Mouse (Mus musculus): Measurements from ENCODE around the gene Kmt5c.

The Kmt5c gene

DNA sequence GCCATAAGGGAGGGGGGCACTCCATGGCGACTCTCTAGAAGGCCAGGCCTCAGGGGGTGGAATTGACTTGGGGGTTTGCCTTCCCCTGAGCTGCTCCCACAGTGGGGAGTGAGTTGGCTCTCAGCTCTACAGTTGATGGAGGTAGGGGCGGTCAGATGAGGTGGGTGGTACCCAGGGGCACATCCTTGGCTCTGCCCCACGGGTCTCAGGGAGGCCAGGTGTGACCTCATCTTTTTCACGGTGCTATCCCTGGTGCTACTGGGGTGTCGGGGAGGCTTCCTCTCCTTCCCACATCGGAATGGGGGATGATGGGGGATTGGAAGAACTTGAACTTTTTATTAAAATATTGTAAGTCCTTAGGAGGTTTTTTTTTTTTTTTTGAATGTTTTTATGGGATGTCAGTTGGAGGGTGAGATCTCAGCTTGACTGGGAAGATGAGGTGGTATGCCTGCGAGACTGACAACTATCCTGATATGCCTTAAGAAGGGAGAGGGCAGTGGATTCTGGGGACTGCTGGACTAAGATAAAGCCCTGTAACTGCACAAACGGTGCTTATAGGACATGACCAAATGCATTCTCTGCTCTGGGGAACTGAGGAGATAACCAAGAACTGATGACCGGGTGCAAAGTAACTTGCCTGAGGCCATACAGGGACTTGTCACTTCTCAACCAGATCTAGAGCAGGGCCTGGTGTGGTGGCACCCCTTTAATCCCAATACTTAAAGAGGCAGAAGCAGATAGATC lies 7.4 kb downstream of the Kmt5c start:
- DNase-seq, result no peak

DNA sequence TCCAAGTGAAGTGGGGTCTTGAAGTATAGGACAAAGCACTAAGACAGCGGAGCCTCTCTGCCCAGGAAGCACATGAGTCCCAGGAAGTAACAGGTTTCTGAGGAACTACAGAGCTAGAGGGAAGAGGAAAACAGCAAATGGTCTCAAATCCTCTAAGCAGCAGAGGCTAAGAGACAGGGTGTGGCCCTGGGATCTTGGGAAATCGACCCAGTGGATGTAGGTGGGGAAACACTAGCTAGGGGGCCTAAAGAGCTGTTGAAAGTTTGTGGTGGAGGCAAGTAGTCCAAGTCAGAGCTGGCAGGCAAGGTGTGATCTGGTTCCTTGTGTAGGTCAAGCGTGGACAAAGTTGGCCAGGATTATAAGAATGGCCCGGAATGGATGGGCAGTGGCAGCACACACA lies 8.4 kb downstream of the Kmt5c start:
- no peak for DNase-seq

DNA sequence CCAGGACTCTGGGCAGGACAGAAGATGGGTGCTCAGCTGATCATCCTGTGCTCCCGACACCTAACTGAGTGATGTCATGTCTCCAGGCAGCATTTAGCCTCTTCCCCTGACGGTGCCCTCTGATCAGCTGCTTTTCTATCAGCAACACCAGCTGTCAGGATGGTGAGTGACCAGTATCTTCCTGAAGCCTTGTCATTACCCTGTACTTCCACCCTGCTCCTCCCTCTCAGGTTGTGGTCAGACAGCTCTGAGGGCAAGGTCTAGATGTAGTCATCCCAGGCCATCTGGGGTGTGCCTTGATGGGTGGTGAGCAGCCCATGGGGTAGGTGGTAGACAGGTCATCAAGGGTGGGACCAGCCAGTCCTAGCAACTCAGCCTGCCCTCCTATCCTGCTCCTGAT lies 9.3 kb downstream of the Kmt5c start:
- DNase-seq, result no peak

DNA sequence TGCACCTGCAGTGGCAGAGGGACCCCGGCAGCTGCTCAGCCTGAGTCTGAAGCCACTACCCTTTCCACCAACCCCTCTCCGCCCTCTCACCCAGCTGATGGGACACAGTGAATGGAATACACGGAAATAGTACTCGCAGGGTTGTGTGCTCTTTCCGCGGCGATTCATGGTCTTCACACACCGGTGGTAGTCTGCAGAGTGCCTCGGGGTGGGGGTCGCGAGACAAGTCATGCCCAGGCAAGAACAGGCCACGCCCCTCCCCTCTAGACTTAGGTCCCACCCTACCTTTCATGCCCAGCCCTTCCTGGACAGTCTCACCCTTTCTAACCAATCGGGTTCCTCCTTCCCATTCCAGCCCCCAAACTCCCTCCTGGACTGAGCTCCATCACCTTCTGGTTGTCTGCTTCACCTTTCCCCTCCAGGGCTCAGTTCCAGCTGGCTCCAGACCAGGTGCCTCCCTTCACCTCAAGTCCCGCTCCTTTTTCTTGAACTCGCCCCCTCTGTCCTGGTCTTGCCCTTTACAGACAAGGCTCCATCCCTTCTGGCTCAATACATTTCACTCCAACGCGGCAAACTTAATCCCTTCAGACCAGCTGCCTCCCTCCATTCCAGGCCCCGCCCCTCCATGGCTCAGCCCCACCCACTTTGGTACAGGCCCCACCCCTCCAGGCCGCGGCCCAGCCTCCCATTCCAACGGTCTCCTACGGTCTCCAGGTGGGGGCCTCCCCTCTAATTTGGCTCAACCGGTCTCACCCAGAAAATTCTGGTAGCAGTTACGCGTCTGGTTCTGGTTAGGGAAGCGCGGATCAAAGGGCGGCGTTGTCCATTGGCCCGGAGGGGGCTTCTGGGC lies 12.3 kb downstream of the Kmt5c start:
- no peak for DNase-seq

DNA sequence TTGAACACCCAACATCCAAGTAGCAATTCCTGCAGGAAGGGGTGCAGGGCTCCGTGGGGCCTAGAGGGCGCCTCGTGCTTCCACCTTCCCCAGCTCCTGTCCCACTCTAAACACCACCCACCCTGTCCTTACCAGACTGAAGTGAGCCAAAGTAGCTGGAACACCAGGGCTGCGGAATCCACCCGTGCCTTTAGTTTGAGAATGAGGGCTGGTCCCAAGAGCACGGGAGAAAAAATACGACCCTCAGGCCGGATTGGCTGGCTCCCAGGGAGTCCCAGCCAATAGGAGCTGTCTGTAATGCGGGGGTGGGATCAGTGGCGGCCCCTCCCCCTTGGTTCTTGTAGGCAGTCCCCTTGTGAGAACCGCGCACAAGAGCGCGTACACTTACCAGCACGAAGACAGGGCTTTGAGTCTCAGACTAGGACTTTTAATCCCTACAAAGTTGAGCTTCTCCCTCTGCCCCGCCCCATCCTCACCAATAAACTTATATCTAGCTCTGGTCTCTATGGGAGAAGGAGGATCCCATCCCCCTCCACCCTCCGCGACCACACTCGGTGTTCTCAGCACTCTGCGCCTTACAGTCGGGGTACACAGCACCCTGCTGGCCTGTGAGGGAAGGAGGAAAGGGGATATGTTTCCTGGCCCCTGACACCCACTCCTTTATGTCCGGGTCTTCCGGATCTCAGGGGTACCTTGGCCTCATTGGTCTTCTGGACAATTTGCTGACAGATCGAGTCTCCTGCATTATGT lies 13.1 kb downstream of the Kmt5c start, which contains the start of gene Cox6b2:
Cox6b2 (minus strand) TSS at position 274 of the 750 bp plus-strand sequence.
- DNase-seq, result peak; percentile 72

DNA sequence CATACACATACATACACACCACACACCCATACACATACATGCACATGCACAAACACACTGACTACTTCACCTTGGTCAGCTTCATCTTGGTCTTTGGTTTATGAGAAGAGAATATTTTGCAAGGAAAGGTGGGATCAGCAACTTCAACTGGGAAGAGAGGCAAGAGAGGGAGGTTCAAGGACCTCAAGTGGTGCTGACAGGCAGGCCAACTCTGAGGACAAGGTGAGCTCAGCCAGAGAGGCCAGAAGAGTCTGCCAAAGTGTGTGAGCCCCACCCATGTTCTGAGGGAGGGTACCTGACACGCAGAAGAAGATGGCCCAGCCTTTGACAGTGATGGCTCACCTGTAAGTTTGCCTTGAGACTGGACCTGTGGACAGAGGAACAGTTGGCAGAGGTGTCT lies 19.8 kb downstream of the Kmt5c start:
- no peak for DNase-seq

DNA sequence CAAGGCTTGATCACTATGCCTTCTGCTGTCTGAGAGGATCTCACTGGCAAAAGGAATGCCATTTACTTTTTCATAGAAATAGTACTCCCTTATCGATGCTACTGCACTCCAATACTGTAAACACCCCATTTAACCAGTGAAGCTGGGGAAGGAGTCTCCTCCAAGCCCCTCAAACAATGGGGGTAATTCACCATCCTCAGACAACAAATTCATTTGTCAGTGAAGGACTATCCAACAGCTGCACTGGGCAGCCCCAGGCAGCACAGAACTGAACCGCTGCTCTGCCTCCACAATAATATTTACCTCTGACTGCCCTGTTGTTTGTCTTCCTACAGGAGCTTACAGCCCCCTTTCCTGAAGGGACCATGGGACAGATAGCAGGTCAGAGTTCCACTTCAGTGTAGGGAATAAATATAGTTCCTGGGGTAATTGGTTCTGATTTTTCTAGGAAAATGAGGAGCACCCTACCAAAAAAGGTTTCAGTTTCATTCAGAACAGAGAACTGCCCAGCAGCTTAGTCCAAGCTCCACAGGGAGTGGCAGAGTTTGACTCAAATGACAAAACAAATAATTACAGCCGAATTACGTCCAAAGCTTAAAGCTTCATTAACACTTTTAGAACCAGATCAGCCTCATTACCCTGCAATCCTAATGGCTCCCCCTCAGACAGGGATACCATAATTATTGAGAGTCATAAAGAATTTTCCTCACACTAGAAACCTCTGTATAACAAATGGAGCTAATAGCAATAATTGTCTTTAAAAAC lies 25.2 kb downstream of the Kmt5c start:
- no peak for DNase-seq

DNA sequence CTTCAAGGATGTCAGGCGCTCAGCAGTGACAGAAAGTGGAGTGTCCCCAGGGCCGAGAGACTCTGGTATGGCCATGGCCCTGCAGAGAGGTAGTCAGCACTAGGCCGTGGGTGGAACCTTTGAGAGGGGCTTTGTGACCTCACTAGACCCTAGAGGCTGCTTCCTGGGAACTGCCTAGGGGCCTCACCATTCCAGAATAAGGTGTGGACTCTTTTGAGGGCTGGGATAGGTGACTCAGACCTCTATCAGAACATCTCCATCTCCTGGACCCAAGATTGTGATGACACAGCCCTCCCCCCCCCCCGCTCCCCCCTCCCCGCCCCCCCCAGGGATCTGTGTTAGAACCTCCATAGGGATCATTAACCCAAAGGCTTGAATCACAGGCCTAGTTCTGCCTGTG lies 31.3 kb downstream of the Kmt5c start, which contains the start of gene Fam71e2:
Fam71e2 (minus strand) TSS at position 101 of the 400 bp plus-strand sequence.
- no peak for DNase-seq

DNA sequence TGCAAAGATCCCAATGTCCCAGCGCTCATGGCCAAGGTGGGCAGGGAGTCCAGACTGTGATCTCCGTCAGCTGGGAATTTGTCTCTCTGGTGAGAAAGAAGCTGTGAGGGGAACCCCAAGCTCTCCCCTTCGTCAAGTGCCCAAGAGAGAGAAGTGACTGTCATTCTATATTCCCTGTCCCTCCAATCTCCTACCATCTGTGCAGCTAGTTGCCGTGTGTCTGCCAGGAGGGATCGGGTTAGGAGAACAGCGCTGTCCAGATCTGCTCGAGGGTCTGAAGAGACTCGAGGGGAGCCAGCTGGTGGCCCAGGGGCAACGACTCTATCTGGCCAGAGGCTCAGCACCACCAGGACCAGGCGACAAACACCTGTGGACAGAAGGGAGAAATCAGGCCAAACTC lies 36.2 kb downstream of the Kmt5c start:
- no peak for DNase-seq

DNA sequence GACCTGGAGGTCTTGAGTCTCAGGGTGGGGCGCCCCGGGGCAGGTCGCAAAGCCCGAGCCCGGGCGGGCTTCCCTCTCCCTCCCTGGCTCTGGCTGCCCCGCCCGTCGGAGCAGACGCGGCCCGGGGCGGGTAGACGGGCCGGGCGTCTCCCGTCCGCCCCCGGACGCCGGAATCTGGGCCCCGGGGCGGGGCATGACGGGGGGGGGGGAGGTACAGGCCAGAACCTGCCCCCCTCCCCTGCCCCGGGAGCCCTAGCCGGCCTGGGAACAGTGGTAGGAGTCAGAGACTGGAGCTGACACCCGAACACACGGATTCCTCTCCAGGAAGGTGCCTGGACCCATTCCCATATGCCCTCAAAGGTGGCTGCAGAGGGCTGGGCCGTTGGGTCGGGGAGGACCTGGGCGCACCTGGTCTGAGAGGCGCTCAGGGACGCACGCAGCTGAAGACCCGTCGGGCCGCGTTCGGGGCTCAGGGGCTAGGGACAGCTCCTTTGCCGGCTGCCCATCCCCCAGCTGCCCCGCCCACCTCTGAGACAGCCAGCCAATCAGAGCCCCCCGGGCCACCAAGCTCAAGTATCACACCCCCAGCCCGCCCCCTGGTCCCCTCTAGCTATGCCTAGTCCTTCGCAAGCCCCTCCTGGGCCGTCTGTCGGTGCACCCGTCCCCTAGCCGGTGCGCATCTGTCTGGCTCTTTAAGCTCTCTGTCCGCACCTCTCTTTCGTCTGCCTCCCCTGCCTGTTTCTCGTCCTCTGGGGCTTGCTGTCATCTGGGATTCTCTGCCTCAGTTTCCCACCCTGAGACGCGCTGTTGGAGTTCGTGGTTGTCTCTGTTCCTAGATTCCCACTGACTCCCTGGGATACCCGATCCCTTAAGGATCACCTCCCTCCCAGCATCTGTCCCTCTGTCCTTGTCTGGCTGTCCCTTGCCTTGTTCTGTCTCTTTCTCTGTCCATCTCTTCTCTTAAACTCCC lies 37.2 kb downstream of the Kmt5c start:
- DNase-seq, result peak; percentile 42

DNA sequence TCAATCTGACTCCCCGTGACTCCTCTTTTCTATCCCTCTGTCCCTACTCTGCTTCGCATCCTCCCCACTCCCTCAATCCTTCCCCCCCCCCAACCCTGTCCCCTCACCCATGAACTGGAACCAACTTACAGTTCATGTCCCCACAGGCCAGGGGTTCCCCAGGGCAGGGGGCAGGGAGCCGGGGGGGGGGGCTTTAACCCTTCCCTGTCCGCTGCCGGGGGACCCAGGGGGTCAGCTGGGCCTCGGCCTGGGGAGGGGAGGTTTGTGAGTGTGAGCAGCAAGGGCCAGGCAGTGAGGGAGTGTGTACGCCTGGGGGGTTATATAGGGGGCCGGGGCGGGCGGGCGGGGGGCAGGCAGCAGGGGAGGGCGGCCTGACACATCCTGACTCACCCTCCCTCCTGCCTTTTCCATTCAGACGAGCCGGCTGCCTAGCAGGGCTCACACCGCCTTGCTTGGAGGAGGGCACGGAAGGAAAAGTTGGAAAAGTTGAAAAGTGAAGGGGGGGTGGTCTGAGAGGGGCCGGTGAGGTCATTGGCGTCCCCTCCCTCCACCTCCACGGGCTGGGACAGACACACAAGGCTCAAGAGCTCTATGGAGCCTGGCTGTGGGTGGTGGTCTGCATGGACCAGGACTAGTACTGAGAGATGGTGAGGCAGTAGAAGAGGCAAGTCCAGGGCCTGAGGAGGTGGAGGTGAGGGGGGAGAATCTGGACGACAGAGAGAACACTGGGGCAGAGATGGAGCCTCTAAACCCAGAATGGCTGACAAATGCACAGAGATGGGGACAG lies 38.1 kb downstream of the Kmt5c start:
- no peak for DNase-seq

DNA sequence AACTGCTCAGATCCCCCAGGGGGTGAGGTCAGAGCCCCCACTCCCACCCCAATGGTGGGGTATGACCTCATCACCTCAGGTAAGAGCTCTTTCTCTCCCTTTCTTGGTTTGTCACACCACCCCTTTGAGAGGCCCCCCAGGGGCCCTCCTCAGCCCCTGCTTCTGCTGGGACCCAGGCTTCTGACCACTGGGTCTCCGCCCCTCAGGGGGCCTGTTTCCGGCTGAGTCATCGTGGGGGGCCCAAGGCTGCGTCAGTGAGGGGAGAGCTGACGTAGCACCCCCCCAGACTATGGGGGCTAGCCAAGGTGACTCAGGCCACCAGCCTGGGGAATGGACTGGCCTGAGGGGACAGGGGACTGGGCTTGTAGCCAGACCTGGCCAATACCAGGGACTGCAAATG lies 40.0 kb downstream of the Kmt5c start:
- DNase-seq, result no peak

DNA sequence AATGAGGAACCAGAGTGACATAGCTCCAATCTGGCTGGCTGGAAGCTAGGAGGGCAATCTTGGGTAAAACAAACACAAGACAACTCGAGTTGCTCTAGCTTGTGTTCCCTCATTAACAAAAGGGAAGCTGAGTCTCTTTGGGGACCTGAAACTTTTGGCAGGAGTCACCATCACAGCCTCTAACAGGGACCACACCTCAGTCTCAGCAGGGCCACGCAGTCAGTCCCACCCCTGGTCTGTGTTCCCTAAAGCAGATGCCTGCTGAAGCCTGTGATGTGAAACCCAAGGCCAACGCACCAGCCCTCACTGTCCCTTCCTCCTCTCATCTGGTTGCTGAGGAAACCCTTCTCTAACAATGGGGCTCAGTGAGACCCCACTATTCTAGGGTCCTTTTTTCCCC lies 42.2 kb downstream of the Kmt5c start:
- DNase-seq, result no peak

DNA sequence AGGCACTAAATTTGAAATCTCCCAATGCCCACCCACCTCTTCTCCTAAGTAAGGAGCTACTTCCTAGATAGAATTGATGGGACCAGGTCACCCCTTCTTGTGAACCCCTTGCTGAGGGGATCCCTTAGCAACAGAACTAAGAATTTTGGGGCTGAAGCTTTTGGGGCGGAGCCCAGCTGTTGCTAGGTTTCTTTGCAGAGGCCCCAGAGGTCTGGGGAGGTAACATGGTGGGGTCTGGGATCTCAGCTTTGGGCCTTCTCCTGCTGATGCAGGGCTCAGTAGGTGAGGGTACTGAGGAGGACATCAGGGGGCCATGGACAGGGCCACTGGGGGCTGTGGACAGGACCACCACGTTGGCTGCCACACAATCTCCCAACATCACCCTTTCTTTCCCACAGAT lies 42.8 kb downstream of the Kmt5c start, which contains the start of the genes Il11 and Tmem190:
Il11 (minus strand) TSS at position 101 of the 400 bp plus-strand sequence.
Tmem190 (plus strand) TSS at position 179 of the 400 bp plus-strand sequence.
- DNase-seq, result no peak

DNA sequence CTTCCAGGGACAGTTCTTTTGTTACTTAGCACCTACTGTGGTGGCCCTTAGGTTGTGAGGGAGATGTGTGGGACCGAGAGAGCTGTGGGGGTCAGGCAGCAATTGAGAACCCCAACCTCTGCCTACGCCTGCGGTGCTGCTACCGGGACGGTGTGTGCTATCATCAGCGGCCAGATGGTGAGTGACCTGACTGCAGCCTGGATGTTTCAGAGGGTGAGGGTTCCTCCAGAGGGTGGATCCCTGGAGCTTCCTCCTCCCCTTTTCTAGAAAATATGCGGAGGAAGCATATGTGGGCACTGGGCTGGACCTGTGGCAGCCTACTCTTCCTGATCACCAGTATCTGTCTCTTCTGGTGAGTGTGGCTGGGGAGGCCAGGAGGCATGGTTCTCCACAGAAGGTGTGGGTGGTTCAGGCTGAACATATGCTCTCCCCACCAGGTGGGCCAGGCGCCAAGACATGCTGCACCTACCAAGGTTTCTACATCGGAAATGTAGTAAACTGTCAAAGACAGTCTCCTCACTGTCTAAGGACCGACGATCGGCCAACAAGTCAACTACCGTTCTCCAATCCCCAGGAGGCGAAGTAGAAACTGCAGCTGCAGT lies 43.9 kb downstream of the Kmt5c start:
- DNase-seq, result peak; percentile 43

DNA sequence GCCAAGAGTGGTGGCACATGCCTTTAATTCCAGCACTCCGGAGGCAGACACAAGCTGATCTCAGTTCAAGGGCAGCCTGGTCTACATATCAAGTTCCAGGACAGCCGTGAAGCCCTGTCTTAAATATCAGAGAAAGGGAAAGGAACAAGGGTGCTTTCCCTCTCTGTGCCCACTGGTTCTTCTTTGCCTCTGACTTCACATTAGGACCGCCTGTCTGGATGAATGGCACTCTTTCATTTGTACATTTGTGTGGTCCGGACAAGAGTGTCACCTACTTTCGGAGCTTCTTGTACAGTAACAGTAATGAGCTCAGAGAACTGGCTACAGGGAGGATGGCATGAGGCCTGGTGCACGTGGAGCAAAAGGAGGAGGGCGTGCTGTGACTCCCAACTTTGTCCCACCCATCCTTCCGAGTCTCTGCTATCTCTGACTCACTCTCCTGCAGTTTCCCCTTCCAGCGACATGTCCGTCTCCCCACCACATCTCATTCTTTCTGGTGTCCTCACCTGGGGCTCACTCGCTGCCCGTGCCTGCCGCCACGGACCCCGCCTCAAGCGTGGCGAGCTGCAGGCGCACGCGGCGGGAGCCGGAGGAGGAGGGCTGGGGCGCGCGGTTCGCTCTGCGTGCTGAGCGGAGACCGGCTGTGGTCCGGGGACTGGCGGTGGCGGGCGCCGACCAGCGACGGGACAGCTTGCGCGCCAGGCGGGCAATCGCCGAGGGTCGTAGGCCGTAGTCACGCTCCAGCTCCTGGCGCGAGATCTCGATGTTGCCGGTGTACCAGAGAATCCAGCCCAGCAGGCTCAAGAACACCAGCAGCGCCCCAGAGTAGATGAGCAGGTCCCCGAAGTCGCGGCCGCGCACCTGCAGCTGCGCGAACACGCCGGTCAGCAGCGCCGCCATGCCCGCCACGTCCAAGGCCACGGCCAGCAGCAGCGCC lies 48.9 kb downstream of the Kmt5c start:
- peak; percentile 64 for DNase-seq

DNA sequence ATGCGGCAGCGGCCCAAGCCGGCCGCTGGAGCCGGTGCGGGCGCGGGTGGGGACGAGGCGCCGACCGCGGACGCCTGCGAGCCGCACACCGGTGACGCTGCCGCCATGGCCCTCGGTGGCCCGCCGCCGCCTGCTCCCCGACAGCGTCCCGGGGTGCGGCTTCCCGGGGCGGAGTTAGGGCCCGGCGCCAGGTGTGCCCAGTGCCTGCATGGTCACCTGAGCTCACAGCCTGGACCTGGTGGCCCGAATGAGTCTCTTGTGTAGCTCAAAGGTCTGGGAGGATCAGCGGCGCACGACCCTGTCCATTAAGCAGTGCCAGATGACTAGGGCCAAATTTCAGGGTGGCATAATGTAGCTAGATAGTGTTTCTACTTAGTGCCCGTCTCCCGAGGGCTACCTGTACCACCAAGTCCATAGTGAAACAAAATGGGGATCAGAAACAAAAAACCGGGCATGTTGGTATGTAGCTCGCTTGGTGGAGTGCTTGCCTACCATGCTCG lies 49.6 kb downstream of the Kmt5c start, which contains the start of gene Tmem238:
Tmem238 (minus strand) TSS at position 221 of the 500 bp plus-strand sequence.
- peak; percentile 28 for DNase-seq

Measured in right cerebral cortex, postnatal 14 days (tissue).